Mouse (Mus musculus): ENCODE measurements at regions not wholly inside any gene's neighbourhood (a gene's known extent, or its start where the extent isn't known, plus 50 kb on each side); places are given as distances from the start of the nearest gene placed in this dataset.

GRCm38 (mm10) chr6:8893665-8894064 lies 54.6 kb upstream of the Nxph1 start:
- TF ChIP-seq GATA2 (IDR thresholded peaks at IDR 0.05; ENCODE audit: borderline replicate concordance, low read depth, low read length) (no peak), GATA1 (IDR thresholded peaks at IDR 0.05; ENCODE audit: borderline replicate concordance, low read length) (no peak), TAL1 (conservative IDR thresholded peaks at IDR 0.05; ENCODE audit: low read depth, low read length) (no peak), CTCF (IDR thresholded peaks at IDR 0.05; ENCODE audit: low read depth, low read length) (no peak), POLR2AphosphoS5 (IDR thresholded peaks at IDR 0.05; ENCODE audit: insufficient replicate concordance, low read depth, low read length) (no peak)
- H3K4me1 ChIP-seq (ENCODE audit: insufficient read depth, low read depth, low read length): no peaks in the 10 kb centered on the region
- ATAC-seq (ENCODE audit: extremely low read depth, insufficient number of reproducible peaks, low FRiP score, poor library complexity, severe bottlenecking): no peak
- no peaks in the 10 kb centered on the region for H3K36me3 ChIP-seq (replicated peaks)
- H3K4me3 ChIP-seq (ENCODE audit: low read depth, low read length): no peak overlapping the region
- no peaks in the 10 kb centered on the region for H3K9me3 ChIP-seq (replicated peaks)
- H3K27me3 ChIP-seq (ENCODE audit: insufficient read depth, low read length): peaks cover 7% of the 10 kb centered on the region; the same call in 1 of the 2 replicates
- DNase-seq (ENCODE audit: low spot score): no peak

- Histone ChIP-seq H3K36me3 (replicated peaks) (no peaks in the 10 kb centered on the region), H3K4me3 (ENCODE audit: low read depth, low read length) (no peak overlapping the region), H3K27me3 (ENCODE audit: insufficient read depth, low read length) (peaks cover 7% of the 10 kb centered on the region; the same call in 1 of the 2 replicates), H3K4me1 (ENCODE audit: insufficient read depth, low read depth, low read length) (no peaks in the 10 kb centered on the region), H3K9me3 (replicated peaks) (no peaks in the 10 kb centered on the region)
- no peak for DNase-seq (ENCODE audit: low spot score)
- no peak for TF ChIP-seq GATA2 (IDR thresholded peaks at IDR 0.05; ENCODE audit: borderline replicate concordance, low read depth, low read length)
- TF ChIP-seq CTCF (IDR thresholded peaks at IDR 0.05; ENCODE audit: low read depth, low read length): no peak
- TF ChIP-seq TAL1 (conservative IDR thresholded peaks at IDR 0.05; ENCODE audit: low read depth, low read length): no peak
- no peak for TF ChIP-seq POLR2AphosphoS5 (IDR thresholded peaks at IDR 0.05; ENCODE audit: insufficient replicate concordance, low read depth, low read length)
- no peak for TF ChIP-seq GATA1 (IDR thresholded peaks at IDR 0.05; ENCODE audit: borderline replicate concordance, low read length)
- no peak for ATAC-seq (ENCODE audit: extremely low read depth, insufficient number of reproducible peaks, low FRiP score, poor library complexity, severe bottlenecking)
Measured at GRCm38 (mm10) chr6:8896097-8896496, 52.1 kb upstream of the Nxph1 start.

- TF ChIP-seq TAL1 (conservative IDR thresholded peaks at IDR 0.05; ENCODE audit: low read depth, low read length): no peak
- TF ChIP-seq GATA2 (IDR thresholded peaks at IDR 0.05; ENCODE audit: borderline replicate concordance, low read depth, low read length): no peak
- TF ChIP-seq GATA1 (IDR thresholded peaks at IDR 0.05; ENCODE audit: borderline replicate concordance, low read length): no peak
- no peak for TF ChIP-seq CTCF (IDR thresholded peaks at IDR 0.05; ENCODE audit: low read depth, low read length)
- no peak for TF ChIP-seq POLR2AphosphoS5 (IDR thresholded peaks at IDR 0.05; ENCODE audit: insufficient replicate concordance, low read depth, low read length)
- no peaks in the 10 kb centered on the region for H3K9me3 ChIP-seq (replicated peaks)
- no peaks in the 10 kb centered on the region for H3K36me3 ChIP-seq (replicated peaks)
- no peak overlapping the region for H3K4me3 ChIP-seq (ENCODE audit: low read depth, low read length)
- peaks cover 7% of the 10 kb centered on the region; the same call in 1 of the 2 replicates for H3K27me3 ChIP-seq (ENCODE audit: insufficient read depth, low read length)
- ATAC-seq (ENCODE audit: extremely low read depth, insufficient number of reproducible peaks, low FRiP score, poor library complexity, severe bottlenecking) (no peak), DNase-seq (ENCODE audit: low spot score) (no peak)
- H3K4me1 ChIP-seq (ENCODE audit: insufficient read depth, low read depth, low read length): no peaks in the 10 kb centered on the region
Measured at GRCm38 (mm10) chr6:8896822-8897221, 51.4 kb upstream of the Nxph1 start.

- ATAC-seq (ENCODE audit: extremely low read depth, insufficient number of reproducible peaks, low FRiP score, poor library complexity, severe bottlenecking) (no peak), DNase-seq (ENCODE audit: low spot score) (no peak)
- Histone ChIP-seq H3K4me3 (ENCODE audit: low read depth, low read length) (no peak overlapping the region), H3K36me3 (replicated peaks) (no peaks in the 10 kb centered on the region), H3K27me3 (ENCODE audit: insufficient read depth, low read length) (peaks cover 7% of the 10 kb centered on the region; the same call in 1 of the 2 replicates), H3K9me3 (replicated peaks) (no peaks in the 10 kb centered on the region), H3K4me1 (ENCODE audit: insufficient read depth, low read depth, low read length) (no peaks in the 10 kb centered on the region)
- TF ChIP-seq TAL1 (conservative IDR thresholded peaks at IDR 0.05; ENCODE audit: low read depth, low read length): no peak
- TF ChIP-seq CTCF (IDR thresholded peaks at IDR 0.05; ENCODE audit: low read depth, low read length): no peak
- TF ChIP-seq GATA2 (IDR thresholded peaks at IDR 0.05; ENCODE audit: borderline replicate concordance, low read depth, low read length): no peak
- no peak for TF ChIP-seq POLR2AphosphoS5 (IDR thresholded peaks at IDR 0.05; ENCODE audit: insufficient replicate concordance, low read depth, low read length)
- no peak for TF ChIP-seq GATA1 (IDR thresholded peaks at IDR 0.05; ENCODE audit: borderline replicate concordance, low read length)
Measured at GRCm38 (mm10) chr6:8897334-8897733, 50.9 kb upstream of the Nxph1 start.

GRCm38 (mm10) chr6:8898268-8898667 lies 50.0 kb upstream of the Nxph1 start:
- peaks cover 7% of the 10 kb centered on the region; the same call in 1 of the 2 replicates for H3K27me3 ChIP-seq (ENCODE audit: insufficient read depth, low read length)
- TF ChIP-seq POLR2AphosphoS5 (IDR thresholded peaks at IDR 0.05; ENCODE audit: insufficient replicate concordance, low read depth, low read length) (no peak), GATA1 (IDR thresholded peaks at IDR 0.05; ENCODE audit: borderline replicate concordance, low read length) (no peak), TAL1 (conservative IDR thresholded peaks at IDR 0.05; ENCODE audit: low read depth, low read length) (no peak), GATA2 (IDR thresholded peaks at IDR 0.05; ENCODE audit: borderline replicate concordance, low read depth, low read length) (no peak), CTCF (IDR thresholded peaks at IDR 0.05; ENCODE audit: low read depth, low read length) (no peak)
- no peak for DNase-seq (ENCODE audit: low spot score)
- no peak overlapping the region for H3K4me3 ChIP-seq (ENCODE audit: low read depth, low read length)
- no peak for ATAC-seq (ENCODE audit: extremely low read depth, insufficient number of reproducible peaks, low FRiP score, poor library complexity, severe bottlenecking)
- H3K36me3 ChIP-seq (replicated peaks): no peaks in the 10 kb centered on the region
- H3K4me1 ChIP-seq (ENCODE audit: insufficient read depth, low read depth, low read length): no peaks in the 10 kb centered on the region
- H3K9me3 ChIP-seq (replicated peaks): no peaks in the 10 kb centered on the region
